Mouse (Mus musculus): ENCODE results near the gene Vpreb1.

- TF ChIP-seq CTCF (IDR thresholded peaks at IDR 0.05; ENCODE audit: low read depth) (no peak), EP300 (IDR thresholded peaks at IDR 0.05; ENCODE audit: low read depth) (no peak)
Observed at GRCm38 (mm10) chr16:16826223-16826622, 44.4 kb downstream of the Vpreb1 start.

Measured in liver, embryonic 14.5 days (tissue).